Mouse (Mus musculus): ENCODE results near the gene Naa35.

DNA sequence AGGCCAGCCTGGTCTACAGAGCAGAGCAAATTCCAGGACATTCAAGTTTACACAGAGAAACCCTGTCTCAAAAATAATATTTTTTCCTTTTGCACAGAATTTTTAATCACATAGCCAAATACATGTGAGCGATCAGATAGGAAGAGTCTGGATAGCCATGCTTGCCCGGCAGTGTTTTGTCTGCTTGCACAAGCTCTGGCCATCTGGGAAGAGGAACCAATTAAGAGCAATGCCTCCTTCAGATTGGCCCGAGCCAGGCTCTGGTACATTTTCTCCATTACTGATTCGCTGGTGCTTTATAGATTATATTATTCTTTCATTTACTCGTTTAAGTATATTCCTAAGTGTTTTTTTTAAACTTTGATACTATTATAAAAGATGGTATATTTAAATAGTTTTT lies 82.7 kb downstream of the Naa35 start:
- TF ChIP-seq CTCF (IDR thresholded peaks at IDR 0.05; ENCODE audit: insufficient read depth, low read length) (no peak), POLR2A (IDR thresholded peaks at IDR 0.05; ENCODE audit: borderline replicate concordance, extremely low read depth, low read depth, low read length) (no peak)

Data from lung, adult 2 months (tissue).